Mouse (Mus musculus) layer of hippocampus, adult 2 months (tissue): ENCODE results near the gene 9130213A22Rik. TPM values are rescaled to one million over a fixed set of nuclear protein-coding genes. Genes with fewer than 3 reads are reported as not detected.

ENCODE experiments used
- DNase-seq, 2 experiments: peaks; one replicate each; pipeline ENCODE4 v3.0.0; 2022; ENCODE audit warnings: low spot score in 2 of 2
- H3K27ac ChIP-seq: fragments of 200-600 bp; 2 replicates; pipeline ENCODE4 v1.8.1; 2022
- H3K4me3 ChIP-seq: fragments of 200-600 bp; 2 replicates; pipeline ENCODE4 v1.8.1; 2022; ENCODE audit warnings: mild to moderate bottlenecking
- CTCF ChIP-seq: fragments of 200-600 bp; conservative IDR thresholded peaks from 2 replicates; pipeline ENCODE4 v1.8.1; 2022; ENCODE audit warnings: antibody characterized with exemption, mild to moderate bottlenecking, moderate library complexity
- total RNA-seq, 2 experiments: library from RNA; stranded (reverse); gene quantifications; 2 replicates each; pipeline ENCODE4 v1.2.3; 2021

The 9130213A22Rik gene
- total RNA-seq, 2 experiments from 2014 or later, result 1.4 to 1.5 TPM

DNA sequence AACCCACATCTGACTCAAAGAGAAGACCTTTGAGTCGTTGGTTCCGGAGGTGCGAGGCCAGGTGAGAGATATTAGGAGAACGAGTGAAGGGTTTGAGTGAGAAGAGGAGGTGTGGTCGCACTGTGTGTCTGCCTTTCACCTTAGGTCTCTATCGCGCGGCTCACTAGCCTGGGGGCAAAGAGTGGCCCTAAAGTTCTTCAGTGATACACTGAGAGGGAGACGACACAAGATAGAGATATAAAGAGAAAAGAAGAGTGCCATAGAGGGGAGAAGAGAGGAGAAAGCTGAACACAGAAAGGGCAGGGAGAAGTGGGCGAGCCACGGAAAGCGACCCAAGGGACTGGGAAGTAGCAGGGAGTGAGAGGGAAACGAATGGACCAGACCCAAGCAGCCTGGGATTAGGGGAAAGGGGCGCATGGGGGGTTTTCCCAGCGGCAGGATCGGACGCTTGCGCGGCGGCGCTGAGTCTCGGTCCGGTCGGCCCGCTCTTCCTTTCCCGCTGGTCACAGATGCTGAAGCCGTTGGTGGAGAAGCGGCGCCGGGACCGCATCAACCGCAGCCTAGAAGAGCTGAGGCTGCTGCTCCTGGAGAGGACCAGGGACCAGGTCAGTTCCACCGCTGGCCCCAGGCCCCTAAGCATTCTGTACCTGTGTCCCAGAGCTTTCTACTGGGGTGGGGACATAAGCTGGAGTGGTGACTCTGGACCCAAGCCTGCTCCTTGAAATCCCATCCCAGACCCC, 1.2 kb downstream of the 9130213A22Rik start:
- no peak for DNase-seq
- Histone ChIP-seq H3K27ac (peak overlapping the region; percentile 95), H3K4me3 (peak overlapping the region; percentile 72)
- no peak for TF ChIP-seq CTCF

DNA sequence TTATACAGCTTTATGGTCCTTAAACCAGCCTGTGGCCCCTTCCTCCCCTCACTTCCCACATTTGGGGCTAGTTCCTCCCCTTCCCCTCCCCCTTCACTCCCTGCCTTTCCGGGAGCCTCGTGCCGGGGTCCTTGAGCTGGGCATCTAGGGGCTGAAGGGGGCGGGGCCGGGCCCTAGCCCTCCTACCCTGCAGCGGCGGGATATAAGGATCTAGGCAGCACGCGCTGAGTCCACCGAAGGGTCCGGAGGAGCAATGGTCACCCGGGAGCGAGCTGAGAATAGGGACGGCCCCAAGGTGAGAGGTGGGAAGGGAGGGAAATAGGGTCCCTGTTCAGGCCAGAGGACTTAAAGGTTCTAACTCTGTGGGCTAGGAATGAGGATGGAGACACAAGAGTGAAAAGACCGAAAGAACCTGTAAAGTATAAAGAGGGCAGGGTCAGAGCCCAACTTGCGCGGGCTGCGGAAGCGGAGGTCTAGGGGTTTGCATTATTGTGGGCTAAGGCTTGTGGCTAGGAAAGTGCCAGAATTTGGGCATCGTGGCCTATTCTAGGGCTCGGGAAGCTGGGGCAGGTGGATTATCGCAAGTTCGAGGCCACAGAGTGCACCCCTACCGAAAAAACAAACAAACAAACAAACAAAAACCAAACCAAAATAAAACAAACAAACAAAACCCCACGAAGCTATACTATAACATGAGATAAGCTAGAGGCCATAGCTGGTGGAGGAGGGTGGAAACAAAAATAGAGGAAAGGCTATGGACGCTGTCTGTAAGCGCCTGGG, 2.0 kb downstream of the 9130213A22Rik start, which contains the start of gene Hes7:
TSS of gene Hes7 (plus strand) at position 184 of the 780 bp plus-strand sequence.
- peak within 1 kb of the TSS; percentile 72 for H3K4me3 ChIP-seq
- DNase-seq, result no peak
- no peak for TF ChIP-seq CTCF
- H3K27ac ChIP-seq, result peak within 1 kb of the TSS; percentile 95

DNA sequence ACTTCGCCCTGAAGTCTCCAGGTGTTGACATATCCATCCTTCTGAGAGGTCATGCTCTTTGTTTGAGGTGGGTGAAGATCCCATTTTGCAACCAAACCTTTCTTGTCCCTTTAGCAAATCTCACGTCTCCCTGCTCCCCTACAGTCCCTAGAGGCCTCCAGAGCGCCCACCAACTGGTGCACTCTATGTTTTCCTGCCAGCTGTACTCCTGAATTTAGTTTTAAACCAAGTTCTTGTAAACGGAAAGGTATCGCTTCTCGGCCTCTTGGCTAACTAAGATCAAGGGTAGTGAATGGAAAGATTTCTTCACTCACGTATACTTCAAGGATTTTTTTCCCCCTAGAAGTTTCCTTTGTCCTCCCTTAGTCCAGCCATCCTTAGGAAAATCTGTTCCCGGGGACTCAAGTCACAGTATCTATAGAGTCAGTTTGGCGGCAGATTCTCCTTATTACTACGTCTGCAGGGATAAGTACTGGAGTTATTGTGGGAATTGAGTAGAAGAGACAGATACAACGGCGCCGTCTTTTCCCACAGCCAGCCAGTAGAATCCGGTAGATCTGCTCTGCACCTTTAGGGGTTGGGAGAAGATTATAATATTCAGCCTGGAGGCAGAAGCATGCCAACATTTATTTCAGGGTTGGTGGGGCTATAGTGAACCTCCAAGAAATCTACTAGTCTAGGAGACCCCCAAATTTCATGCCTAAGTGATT, 2.8 kb downstream of the 9130213A22Rik start:
- H3K4me3 ChIP-seq, result no peak overlapping the region
- TF ChIP-seq CTCF, result no peak
- no peak for DNase-seq
- no peak overlapping the region for H3K27ac ChIP-seq

DNA sequence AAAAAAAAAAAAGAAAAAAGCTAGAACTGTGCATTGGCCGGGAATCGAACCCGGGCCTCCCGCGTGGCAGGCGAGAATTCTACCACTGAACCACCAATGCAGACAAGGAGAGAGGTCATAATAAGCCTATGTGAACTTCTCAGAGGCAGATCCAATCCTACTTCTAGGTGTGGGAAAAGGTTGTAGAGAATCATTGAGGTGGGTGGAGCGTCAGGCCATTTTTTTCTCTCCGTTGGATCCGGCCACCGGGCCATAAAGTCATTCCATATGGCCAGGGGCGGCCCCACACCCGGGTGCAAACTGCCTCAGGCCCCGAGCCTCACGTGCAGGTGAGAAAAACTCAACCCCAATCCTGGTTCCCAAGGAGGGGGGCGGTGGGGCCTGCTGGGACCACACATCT, 3.6 kb downstream of the 9130213A22Rik start:
- no peak overlapping the region for H3K27ac ChIP-seq
- H3K4me3 ChIP-seq, result peak overlapping the region; percentile 78
- TF ChIP-seq CTCF, result no peak
- peak; percentile 88 to 96 for DNase-seq

DNA sequence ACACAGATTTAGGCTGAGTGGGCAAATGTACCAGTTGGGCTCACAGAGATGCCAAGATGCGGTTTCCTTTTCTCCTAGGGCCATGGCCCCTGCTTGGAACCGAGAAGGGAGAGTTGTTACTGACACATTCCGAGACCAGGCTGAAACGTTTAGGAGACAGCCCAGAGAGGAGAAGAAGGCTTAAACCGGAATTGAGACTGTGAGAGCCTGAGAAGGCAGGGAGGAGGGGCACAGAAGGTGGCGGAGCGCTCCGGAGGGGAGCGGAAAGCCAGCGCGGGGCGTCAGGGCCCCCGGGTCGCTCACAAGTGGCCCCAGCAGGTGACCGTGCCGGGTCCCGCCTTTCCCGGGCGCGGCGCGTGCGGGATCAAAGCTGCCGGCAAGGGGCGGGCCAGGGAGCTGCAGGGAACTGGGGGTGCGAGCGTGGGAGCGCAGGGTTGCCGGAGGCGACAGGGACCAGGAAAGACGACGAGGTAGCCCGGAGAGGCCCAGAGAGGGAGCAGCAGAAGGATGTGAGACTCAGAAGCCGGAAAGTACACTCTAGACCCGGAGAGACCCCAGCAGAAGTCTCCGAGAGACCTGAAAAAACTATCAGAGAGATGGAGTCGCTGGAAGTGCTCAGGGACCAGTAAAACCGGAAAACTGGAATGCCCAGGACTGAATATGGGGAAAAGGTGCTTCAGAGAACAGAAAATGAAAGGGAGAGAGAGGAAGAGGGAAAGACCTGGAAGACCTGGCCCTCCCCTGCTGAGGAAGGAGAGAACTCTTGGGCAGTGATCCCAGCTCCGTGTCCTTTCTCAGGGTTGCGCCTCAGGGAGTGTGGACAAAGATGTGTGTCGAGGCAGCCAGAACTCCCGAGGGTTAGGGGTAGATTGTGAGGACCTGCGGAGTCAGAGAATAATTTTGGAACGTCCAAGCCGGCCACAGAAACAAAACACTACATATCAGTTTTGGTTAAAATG, 4.4 kb downstream of the 9130213A22Rik start:
- peak overlapping the region; percentile 88 for H3K27ac ChIP-seq
- no peak for TF ChIP-seq CTCF
- peak overlapping the region; percentile 78 for H3K4me3 ChIP-seq
- DNase-seq, result no peak

DNA sequence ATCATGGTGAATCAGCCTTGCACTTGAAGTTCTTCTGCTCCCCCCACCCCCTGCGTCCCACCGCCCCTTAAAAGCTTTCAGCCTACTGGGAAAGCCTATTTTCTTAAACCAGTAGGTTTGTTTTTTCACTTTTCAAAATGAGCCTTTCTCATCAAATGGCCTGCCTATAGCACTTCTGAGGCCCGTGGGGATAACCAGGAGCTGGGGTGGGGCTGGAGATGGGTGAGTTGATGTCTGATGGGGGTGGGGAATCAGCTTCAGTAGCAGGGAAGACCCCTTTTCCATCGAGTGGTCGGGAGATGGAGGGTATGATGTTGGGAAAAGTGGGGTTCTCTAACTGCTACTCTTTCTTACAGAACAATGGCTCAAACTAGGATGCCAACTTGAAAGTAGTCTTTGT, 5.5 kb downstream of the 9130213A22Rik start:
- H3K27ac ChIP-seq, result no peak overlapping the region; the same call in 1 of the 2 replicates

DNA sequence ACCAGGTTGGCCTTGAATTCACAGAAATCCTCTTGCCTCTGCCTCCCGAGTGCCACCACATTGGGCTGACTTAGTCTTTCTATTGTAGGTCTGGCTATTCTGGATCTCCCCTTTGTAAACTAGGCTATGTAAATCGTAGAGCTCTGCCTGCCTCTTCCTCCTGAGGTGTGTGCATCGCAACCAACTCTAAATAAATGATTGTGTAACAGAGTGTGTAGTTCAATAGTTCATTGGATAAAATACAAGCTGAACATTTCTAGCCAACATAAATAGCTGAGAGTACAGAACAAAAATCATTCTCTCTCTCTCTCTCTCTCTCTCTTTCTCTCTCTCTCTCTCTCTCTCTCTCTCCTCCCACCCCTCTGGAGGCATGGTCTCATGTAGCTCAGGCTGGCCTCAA, 7.8 kb downstream of the 9130213A22Rik start:
- no peak overlapping the region for H3K27ac ChIP-seq
- no peak for TF ChIP-seq CTCF
- no peak overlapping the region for H3K4me3 ChIP-seq
- no peak for DNase-seq

More for the DNA sequence above, 5.5 kb downstream of the 9130213A22Rik start:
- DNase-seq, result no peak
- no peak for TF ChIP-seq CTCF
- no peak overlapping the region for H3K4me3 ChIP-seq

DNA sequence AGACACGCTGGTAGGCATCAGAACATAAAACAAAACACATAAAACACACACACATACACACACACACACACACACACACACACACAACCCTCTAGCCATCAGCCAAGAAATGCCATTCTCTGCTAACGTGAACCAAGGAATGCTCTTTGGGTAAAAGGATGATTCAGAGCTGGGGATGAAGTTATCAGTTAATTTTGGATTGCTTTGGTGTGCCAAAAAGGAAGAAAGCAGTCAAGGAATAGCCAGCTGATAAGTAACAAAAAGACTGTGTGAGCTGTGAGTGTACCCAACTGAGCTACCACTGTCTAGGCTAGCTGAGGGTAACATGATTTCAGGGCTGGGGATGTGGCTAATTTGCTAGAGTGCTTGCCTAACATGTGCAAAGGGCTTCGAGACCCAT, 8.4 kb downstream of the 9130213A22Rik start:
- DNase-seq, result no peak
- Histone ChIP-seq H3K4me3 (no peak overlapping the region), H3K27ac (no peak overlapping the region)
- TF ChIP-seq CTCF, result no peak

DNA sequence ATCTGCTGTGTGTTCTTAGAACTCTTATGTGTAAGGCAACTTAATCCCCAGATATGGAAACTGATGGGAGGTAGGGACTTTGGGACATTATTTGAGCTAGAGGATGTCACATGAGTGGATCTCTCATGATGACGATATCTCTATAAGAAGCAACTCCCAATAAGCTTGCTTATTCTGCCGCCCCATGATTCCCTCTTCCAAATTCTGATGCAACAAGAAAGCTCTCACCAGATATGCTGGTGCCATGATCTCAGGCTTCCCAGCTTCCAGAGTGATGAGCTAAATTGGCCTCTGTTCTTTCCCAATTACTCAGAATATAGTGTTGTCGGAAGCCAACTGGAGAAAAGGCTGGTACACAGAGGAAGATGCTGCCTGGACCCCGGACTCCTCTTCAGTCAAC, 10.5 kb downstream of the 9130213A22Rik start:
- no peak for DNase-seq
- H3K4me3 ChIP-seq, result no peak overlapping the region; the same call in 1 of the 2 replicates
- no peak for TF ChIP-seq CTCF
- H3K27ac ChIP-seq, result peak overlapping the region; percentile 55; the same call in 1 of the 2 replicates

DNA sequence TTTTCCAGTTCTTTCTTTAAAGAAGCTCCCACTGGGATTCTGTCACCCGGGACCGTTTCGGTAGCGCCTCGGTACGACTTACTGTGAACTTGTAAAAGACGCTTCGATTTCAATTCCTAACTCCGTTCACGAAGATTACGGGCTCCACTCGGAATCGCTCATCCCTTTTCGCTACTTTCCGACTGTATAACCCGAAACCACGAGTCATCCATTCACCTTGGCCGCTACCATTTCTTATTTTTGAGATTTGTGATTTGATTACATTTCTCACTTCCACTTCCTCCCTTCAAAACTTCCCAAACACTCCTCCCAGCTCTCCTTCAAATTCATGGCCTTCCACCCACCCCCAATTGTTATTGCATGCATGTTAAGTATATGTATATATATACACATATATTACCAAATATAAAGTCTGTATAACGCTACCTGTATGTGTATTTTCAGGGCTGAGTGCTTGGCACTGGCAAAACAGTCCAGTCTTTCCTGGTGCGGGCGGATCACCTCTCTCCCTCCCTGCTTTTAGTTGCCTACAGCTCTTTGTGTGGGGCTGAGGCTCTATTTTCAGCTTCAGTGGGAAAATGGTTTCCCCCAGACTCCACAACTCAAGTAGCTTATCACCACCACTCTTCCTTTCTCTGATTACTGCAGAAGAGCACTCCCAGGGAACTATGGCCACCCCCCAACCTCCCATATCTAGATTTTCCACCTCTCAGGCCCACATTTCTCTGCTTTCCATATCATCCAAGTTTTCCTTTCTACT, 11.2 kb downstream of the 9130213A22Rik start:
- H3K4me3 ChIP-seq, result peak overlapping the region; percentile 60
- no peak for DNase-seq
- H3K27ac ChIP-seq, result peak overlapping the region; percentile 44; the same call in 1 of the 2 replicates
- no peak for TF ChIP-seq CTCF
